Mouse (Mus musculus) small intestine, adult 2 months (tissue): ENCODE data around the gene Isoc2b. TPM values are rescaled to one million over a fixed set of nuclear protein-coding genes. Genes with fewer than 3 reads are reported as not detected.
A peak's percentile ranks its signal among the peaks of the same experiment; 100 is the strongest.

Experiments
- H3K27ac ChIP-seq: fragments of 200-500 bp; 2 replicates; pipeline ENCODE4 v1.5.1; 2012; ENCODE audit warnings: low read depth, low read length, control low read depth, inconsistent platforms; ENCODE audit not compliant: insufficient read depth
- H3K27me3 ChIP-seq: fragments of 200-500 bp; 2 replicates; pipeline ENCODE4 v1.6.1; 2012; ENCODE audit warnings: mild to moderate bottlenecking, moderate library complexity, low read length, inconsistent platforms; ENCODE audit not compliant: control insufficient read depth, insufficient read depth
- H3K36me3 ChIP-seq: fragments of 200-500 bp; 2 replicates; pipeline ENCODE4 v1.6.1; 2012; ENCODE audit warnings: mild to moderate bottlenecking, low read length, control low read depth, inconsistent platforms; ENCODE audit not compliant: control insufficient read depth, insufficient read depth
- H3K4me1 ChIP-seq: fragments of 200-500 bp; 2 replicates; pipeline ENCODE4 v1.6.1; 2012; ENCODE audit warnings: low read length, inconsistent platforms, mixed read lengths; ENCODE audit not compliant: control insufficient read depth, insufficient read depth, insufficient read length
- H3K4me3 ChIP-seq: fragments of 200-500 bp; 2 replicates; pipeline ENCODE4 v1.5.1; 2012; ENCODE audit warnings: low read depth, mild to moderate bottlenecking, control low read depth, inconsistent platforms, low read length, moderate library complexity
- CTCF ChIP-seq: fragments of 200-500 bp; IDR thresholded peaks from 2 replicates; pipeline ENCODE4 v1.5.1; 2012; ENCODE audit warnings: low read depth, mild to moderate bottlenecking, control low read depth, inconsistent platforms, low read length, moderate library complexity, mixed read lengths; ENCODE audit not compliant: insufficient replicate concordance, insufficient read length; ENCODE audit errors: extremely low read depth
- POLR2A ChIP-seq: fragments of 200-500 bp; IDR thresholded peaks from 2 replicates; pipeline ENCODE4 v1.6.1; 2012; ENCODE audit warnings: low read depth, mild to moderate bottlenecking, control low read depth, inconsistent platforms, low read length, moderate library complexity
- WGBS: fragments of 180-500 bp; shearing (Covaris S2); methylation state at CpG from one replicate; pipeline ENCODE4 v1.1.7; 2018; 5-methylcytosine and 5-hydroxymethylcytosine counted together
- polyA plus RNA-seq: library from polyadenylated mRNA; depleted of rRNA; stranded (reverse); fragments of >200 nt; gene quantifications from 2 replicates; pipeline ENCODE4 v1.2.3, GENCODE M21; 2012

Isoc2b gene
- polyA plus RNA-seq, 1 experiment, result 18.9 TPM

GRCm38 (mm10) chr7:4844245-4844916 lies 25.7 kb downstream of the Isoc2b start, which contains the start of gene Shisa7:
Shisa7 (minus strand) TSS chr7:4844696.
- H3K4me1 ChIP-seq, result peaks cover 8% of the 10 kb centered on the region
- TF ChIP-seq CTCF (no peak), POLR2A (no peak)
- H3K27me3 ChIP-seq, result peaks cover 30% of the 10 kb centered on the region
- H3K27ac ChIP-seq, result no peak within 1 kb of the TSS
- WGBS, result 4% methylated on average over 41 of the region's 41 CpGs
- peak within 1 kb of the TSS; percentile 19 for H3K4me3 ChIP-seq
- H3K36me3 ChIP-seq, result no peaks in the 10 kb centered on the region

- Histone ChIP-seq H3K4me1 (peaks cover 8% of the 10 kb centered on the region), H3K36me3 (no peaks in the 10 kb centered on the region), H3K27ac (no peak overlapping the region), H3K27me3 (peaks cover 30% of the 10 kb centered on the region), H3K4me3 (peak overlapping the region; percentile 19; the same call in 1 of the 2 replicates)
- TF ChIP-seq CTCF (no peak), POLR2A (no peak)
- WGBS, result 2% methylated on average over 34 of the region's 34 CpGs
These were observed 26.3 kb downstream of the Isoc2b start for GRCm38 (mm10) chr7:4843604-4844244.

- no peak for TF ChIP-seq CTCF
- Histone ChIP-seq H3K27me3 (peaks cover 30% of the 10 kb centered on the region), H3K4me1 (peaks cover 8% of the 10 kb centered on the region), H3K4me3 (peak overlapping the region; percentile 35), H3K27ac (no peak overlapping the region), H3K36me3 (no peaks in the 10 kb centered on the region)
- WGBS, result 2% methylated on average over 16 of the region's 16 CpGs
These were observed 27.4 kb downstream of the Isoc2b start for GRCm38 (mm10) chr7:4842634-4843131.

- peaks cover 30% of the 10 kb centered on the region for H3K27me3 ChIP-seq
- H3K4me1 ChIP-seq, result peaks cover 8% of the 10 kb centered on the region
- no peaks in the 10 kb centered on the region for H3K36me3 ChIP-seq
- no peak for TF ChIP-seq CTCF
- TF ChIP-seq POLR2A, result no peak
- H3K4me3 ChIP-seq, result no peak overlapping the region
- H3K27ac ChIP-seq, result no peak overlapping the region
- WGBS, result 61% methylated on average over 5 of the region's 5 CpGs
These were observed 28.0 kb downstream of the Isoc2b start for GRCm38 (mm10) chr7:4842077-4842476.

- H3K4me1 ChIP-seq, result peaks cover 6% of the 10 kb centered on the region
- no peaks in the 10 kb centered on the region for H3K36me3 ChIP-seq
- H3K27me3 ChIP-seq, result peaks cover 19% of the 10 kb centered on the region
- H3K27ac ChIP-seq, result no peak overlapping the region
- 16% methylated on average over 1 of the region's 1 CpGs for WGBS
- TF ChIP-seq CTCF (no peak), POLR2A (no peak)
- H3K4me3 ChIP-seq, result no peak overlapping the region
These were observed 32.4 kb downstream of the Isoc2b start for GRCm38 (mm10) chr7:4837639-4838038.

- H3K27me3 ChIP-seq, result peaks cover 14% of the 10 kb centered on the region; the same call in 1 of the 2 replicates
- under 1% methylated on average over 48 of the region's 51 CpGs for WGBS
- TF ChIP-seq CTCF (0 out of 2 replicates have a peak, but pooled peaks have one; percentile 15), POLR2A (no peak)
- peak overlapping the region; percentile 60 for H3K4me3 ChIP-seq
- peaks cover 6% of the 10 kb centered on the region for H3K4me1 ChIP-seq
- no peak overlapping the region for H3K27ac ChIP-seq
- H3K36me3 ChIP-seq, result no peaks in the 10 kb centered on the region
These were observed 33.7 kb downstream of the Isoc2b start for GRCm38 (mm10) chr7:4836351-4836792.

GRCm38 (mm10) chr7:4835631-4836327 lies 34.3 kb downstream of the Isoc2b start:
- H3K4me3 ChIP-seq, result peak overlapping the region; percentile 60
- no peaks in the 10 kb centered on the region for H3K36me3 ChIP-seq
- H3K27ac ChIP-seq, result no peak overlapping the region
- H3K4me1 ChIP-seq, result peaks cover 6% of the 10 kb centered on the region
- TF ChIP-seq CTCF, result no peak
- no peak for TF ChIP-seq POLR2A
- peaks cover 14% of the 10 kb centered on the region; the same call in 1 of the 2 replicates for H3K27me3 ChIP-seq
- 3% methylated on average over 34 of the region's 34 CpGs for WGBS
